Mouse (Mus musculus): Measurements from ENCODE around the gene Zfp536. TPM values are rescaled to one million over a fixed set of nuclear protein-coding genes. Genes with fewer than 3 reads are reported as not detected.

The Zfp536 gene
- total and polyA plus RNA-seq, 3 experiments, result not detected

- no peaks in the 10 kb centered on the region for H3K4me1 ChIP-seq (ENCODE audit: control insufficient read depth in 1 of 2, insufficient read depth in 2 of 2)
- no peak for TF ChIP-seq CHD2 (IDR thresholded peaks at IDR 0.05; ENCODE audit: low read length)
- TF ChIP-seq CTCF (conservative IDR thresholded peaks at IDR 0.05 in 1 of 2, IDR thresholded peaks at IDR 0.05 in 1 of 2; ENCODE audit: low read depth in 2 of 2, low read length in 2 of 2), result no peak
- no peak for TF ChIP-seq POLR2A (IDR thresholded peaks at IDR 0.05; ENCODE audit: low read depth, low read length)
- no peak for TF ChIP-seq RAD21 (IDR thresholded peaks at IDR 0.05; ENCODE audit: low read depth, low read length)
- no peak for TF ChIP-seq EP300 (IDR thresholded peaks at IDR 0.05; ENCODE audit: low read length)
- no peak for TF ChIP-seq MEF2A (IDR thresholded peaks at IDR 0.05; ENCODE audit: borderline replicate concordance, low read depth, low read length)
- TF ChIP-seq JUND (conservative IDR thresholded peaks at IDR 0.05; ENCODE audit: low read depth, low read length), result no peak
- TF ChIP-seq SMC3 (IDR thresholded peaks at IDR 0.05; ENCODE audit: low read depth, low read length), result no peak
- TF ChIP-seq USF2 (conservative IDR thresholded peaks at IDR 0.05; ENCODE audit: low read depth, low read length), result no peak
- TF ChIP-seq HCFC1 (IDR thresholded peaks at IDR 0.05; ENCODE audit: low read depth, low read length), result no peak
- H3K9ac ChIP-seq (ENCODE audit: insufficient read depth, low read depth), result no peak overlapping the region
- H3K9me3 ChIP-seq (replicated peaks; ENCODE audit: low read length), result peaks cover 73% of the 10 kb centered on the region
- H3K36me3 ChIP-seq (replicated peaks in 1 of 2; ENCODE audit: control insufficient read depth in 1 of 2, insufficient read depth in 1 of 2, low read length in 1 of 2), result no peaks in the 10 kb centered on the region
- in situ Hi-C loops (cut with MboI; ENCODE audit: low pct_ligation_motif_present, low pct_unique_long_range_greater_than_20kb, low sequenced_read_pairs) (no loop called here), dilution Hi-C loops (cut with MboI; ENCODE audit: extremely low pct_ligation_motif_present, extremely low pct_unique_long_range_greater_than_20kb, low sequenced_read_pairs) (no loop called here)
- no peak overlapping the region for H3K4me2 ChIP-seq (ENCODE audit: insufficient read depth, low read depth, poor library complexity, severe bottlenecking)
- no peak overlapping the region for H3K27ac ChIP-seq (ENCODE audit: insufficient read depth, low read depth)
- H3K4me3 ChIP-seq (replicated peaks in 1 of 3; ENCODE audit: low read depth in 2 of 3, low read length in 2 of 3, poor library complexity in 1 of 3), result no peak overlapping the region
- DNase-seq (ENCODE audit: extremely low read depth), result no peak
- no peaks in the 10 kb centered on the region for H3K27me3 ChIP-seq (replicated peaks)
- no peaks in the 10 kb centered on the region for H3K79me2 ChIP-seq (replicated peaks; ENCODE audit: control insufficient read depth, extremely low read depth, insufficient read depth, poor library complexity, severe bottlenecking)
Measured at GRCm38 (mm10) chr7:37482564-37482963, 290.9 kb downstream of the Zfp536 start.

DNA sequence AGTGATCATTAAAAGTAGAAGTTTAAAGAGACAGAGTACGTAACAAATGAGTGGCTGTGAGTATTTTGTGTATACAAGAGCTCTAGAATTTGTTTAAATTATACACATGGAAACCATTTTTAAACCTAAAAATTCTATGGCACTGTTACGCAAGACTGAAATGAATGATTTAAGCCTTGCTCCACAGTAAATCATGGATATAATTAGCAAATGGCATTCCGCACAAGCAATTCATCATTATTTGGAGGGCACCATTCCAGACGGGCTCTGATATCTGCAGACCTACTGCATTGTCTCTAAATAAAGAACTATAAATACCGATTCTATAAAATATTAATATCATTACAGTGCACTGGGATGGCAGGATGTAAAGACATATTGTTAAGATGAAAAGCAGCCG is 292.3 kb downstream of the Zfp536 start:
- Histone ChIP-seq H3K79me2 (replicated peaks; ENCODE audit: control insufficient read depth, extremely low read depth, insufficient read depth, poor library complexity, severe bottlenecking) (no peaks in the 10 kb centered on the region), H3K9ac (ENCODE audit: insufficient read depth, low read depth) (no peak overlapping the region), H3K4me2 (ENCODE audit: insufficient read depth, low read depth, poor library complexity, severe bottlenecking) (no peak overlapping the region), H3K4me3 (replicated peaks in 1 of 3; ENCODE audit: low read depth in 2 of 3, low read length in 2 of 3, poor library complexity in 1 of 3) (no peak overlapping the region), H3K4me1 (ENCODE audit: control insufficient read depth in 1 of 2, insufficient read depth in 2 of 2) (no peaks in the 10 kb centered on the region), H3K27ac (ENCODE audit: insufficient read depth, low read depth) (no peak overlapping the region), H3K27me3 (replicated peaks) (no peaks in the 10 kb centered on the region), H3K9me3 (replicated peaks; ENCODE audit: low read length) (peaks cover 70% of the 10 kb centered on the region), H3K36me3 (replicated peaks in 1 of 2; ENCODE audit: control insufficient read depth in 1 of 2, insufficient read depth in 1 of 2, low read length in 1 of 2) (no peaks in the 10 kb centered on the region)
- no peak for DNase-seq (ENCODE audit: extremely low read depth)
- in situ Hi-C loops (cut with MboI; ENCODE audit: low pct_ligation_motif_present, low pct_unique_long_range_greater_than_20kb, low sequenced_read_pairs), result no loop called here
- TF ChIP-seq TCF12 (IDR thresholded peaks at IDR 0.05; ENCODE audit: low read depth, low read length), result no peak
- TF ChIP-seq IRF4 (IDR thresholded peaks at IDR 0.05; ENCODE audit: low read depth, low read length), result no peak
- TF ChIP-seq ELF1 (IDR thresholded peaks at IDR 0.05; ENCODE audit: low read depth, low read length), result no peak
- TF ChIP-seq CHD2 (IDR thresholded peaks at IDR 0.05; ENCODE audit: low read length), result no peak
- no peak for TF ChIP-seq ZC3H11A (IDR thresholded peaks at IDR 0.05; ENCODE audit: low read depth, low read length)
- TF ChIP-seq ZNF384 (IDR thresholded peaks at IDR 0.05; ENCODE audit: low read depth, low read length), result no peak
- no peak for TF ChIP-seq USF1 (IDR thresholded peaks at IDR 0.05; ENCODE audit: low read depth, low read length)
- no peak for TF ChIP-seq NRF1 (IDR thresholded peaks at IDR 0.05; ENCODE audit: low read depth, low read length)
- TF ChIP-seq JUN (IDR thresholded peaks at IDR 0.05; ENCODE audit: insufficient read depth, low read depth, low read length), result no peak
- no peak for TF ChIP-seq ZKSCAN1 (IDR thresholded peaks at IDR 0.05; ENCODE audit: borderline replicate concordance, low read depth, low read length)
- no peak for TF ChIP-seq POLR2A (IDR thresholded peaks at IDR 0.05; ENCODE audit: low read depth, low read length)
- TF ChIP-seq MAFK (IDR thresholded peaks at IDR 0.05; ENCODE audit: insufficient replicate concordance, low read length), result no peak
- dilution Hi-C loops (cut with MboI; ENCODE audit: extremely low pct_ligation_motif_present, extremely low pct_unique_long_range_greater_than_20kb, low sequenced_read_pairs), result no loop called here

Measured in CH12.LX (cell line).